28 mouse cellular contexts compared by ENCODE assay signal in genomic region chr19:53861346-53861745, GRCm38 (mm10).
"Had no signal": no experiment of that assay in that cellular context is flagged by ENCODE, and none has a peak within 500 bp of the region (broad histone marks: within the 10 kb centered on the region; RNA-seq: fewer than 3 reads in every experiment).

No protein-coding gene starts in this region.

- H3K4me3 ChIP-seq: gastrocnemius, adult 2 months; heart, embryonic 13.5 days; heart, embryonic 15.5 days; hindbrain, embryonic 10.5 days; hindbrain, embryonic 12.5 days; intestine, embryonic 15.5 days; layer of hippocampus, adult 2 months; left cerebral cortex, adult 2 months; limb, embryonic 10.5 days; limb, embryonic 12.5 days; liver, embryonic 13.5 days; liver, embryonic 15.5 days had no signal

- H3K27me3 ChIP-seq: heart, embryonic 13.5 days; heart, embryonic 15.5 days; hindbrain, embryonic 12.5 days; intestine, embryonic 15.5 days; limb, embryonic 12.5 days; liver, embryonic 13.5 days; liver, embryonic 15.5 days had no signal

- H3K27ac ChIP-seq: gastrocnemius, adult 2 months; heart, embryonic 13.5 days; heart, embryonic 15.5 days; hindbrain, embryonic 10.5 days; hindbrain, embryonic 12.5 days; hindbrain, embryonic 14.5 days; intestine, embryonic 15.5 days; layer of hippocampus, adult 2 months; left cerebral cortex, adult 2 months; limb, embryonic 10.5 days; limb, embryonic 12.5 days; liver, embryonic 13.5 days; liver, embryonic 15.5 days had no signal

- H3K9ac ChIP-seq: heart, embryonic 13.5 days; heart, embryonic 15.5 days; hindbrain, embryonic 12.5 days; hindbrain, embryonic 14.5 days; intestine, embryonic 15.5 days; limb, embryonic 12.5 days; liver, embryonic 13.5 days; liver, embryonic 15.5 days had no signal

- DNase-seq: gastrocnemius, adult 2 months; gastrocnemius, postnatal 10 days; gastrocnemius, postnatal 25 days; heart, adult 18-20 months; heart, postnatal 10 days; heart, postnatal 4 days; kidney, adult 18-20 months; kidney, adult 9 months; kidney, postnatal 25 days; kidney, postnatal 4 days; liver; liver, embryonic 13.5 days had no signal

- H3K9me3 ChIP-seq: heart, embryonic 13.5 days; heart, embryonic 15.5 days; hindbrain, embryonic 10.5 days; hindbrain, embryonic 12.5 days; intestine, embryonic 15.5 days; limb, embryonic 10.5 days; limb, embryonic 12.5 days; liver, embryonic 13.5 days; liver, embryonic 15.5 days had no signal

- H3K4me2 ChIP-seq: heart, embryonic 11.5 days; heart, embryonic 13.5 days; heart, embryonic 15.5 days; hindbrain, embryonic 12.5 days; hindbrain, embryonic 14.5 days; intestine, embryonic 15.5 days; limb, embryonic 12.5 days; liver, embryonic 11.5 days; liver, embryonic 13.5 days; liver, embryonic 15.5 days had no signal

- ATAC-seq: hindbrain, embryonic 16.5 days; inflammation-experienced regulatory T-cells, adult 6 months; intestine, embryonic 15.5 days; intestine, postnatal 0 days had no signal

- H3K36me3 ChIP-seq: hindbrain, embryonic 10.5 days; hindbrain, embryonic 12.5 days; intestine, embryonic 15.5 days; limb, embryonic 10.5 days; limb, embryonic 12.5 days; liver, embryonic 13.5 days; liver, embryonic 15.5 days had no signal
